Mouse (Mus musculus) C2C12 (cell line): ENCODE data around the gene Il12rb1.

ENCODE experiments used
- CTCF ChIP-seq: IDR thresholded peaks from one replicate; pipeline ENCODE4 v1.5.1; 2011; ENCODE audit not compliant: control insufficient read depth, insufficient read depth, insufficient read length
- MAX ChIP-seq: IDR thresholded peaks from one replicate; pipeline ENCODE4 v1.6.1; 2011; ENCODE audit warnings: mild to moderate bottlenecking, control low read depth

GRCm38 (mm10) chr8:70843214-70843773 is 35.0 kb downstream of the Il12rb1 start:
- no peak for TF ChIP-seq CTCF
- no peak for TF ChIP-seq MAX
